Mouse (Mus musculus): Measurements from ENCODE around the gene Snrpg. TPM values are rescaled to one million over a fixed set of nuclear protein-coding genes. Genes with fewer than 3 reads are reported as not detected.
"Not testable (repeated sequence)": the region's sequence is repeated elsewhere in the genome, so short reads cannot be mapped to it uniquely, and the experiment has no call there.

Gene Snrpg
- 100 to 1,000 TPM; 222 to 235 TPM for total RNA-seq (2021)
- long read RNA-seq, experiment 1, transcript Snrpg-201 (4 exons, 1,055 nt): major isoform, 275 of 329 reads
- long read RNA-seq, experiment 1, partial matches to known transcripts: 4 of 329 reads
- long read RNA-seq, experiment 1, other reads (novel, unspliced or antisense): 49 of 329 reads
- long read RNA-seq, experiment 2, transcript Snrpg-201 (4 exons, 1,055 nt): major isoform, 207 of 227 reads
- long read RNA-seq, experiment 2, partial matches to known transcripts: 14 of 227 reads
- long read RNA-seq, experiment 2, other reads (novel, unspliced or antisense): 5 of 227 reads

GRCm38 (mm10) chr6:86370764-86371339, at the start of gene Snrpg:
TSS of gene Snrpg (plus strand) at chr6:86371304.
- DNase-seq: no peak

GRCm38 (mm10) chr6:86322031-86322563, 49.0 kb upstream of the Snrpg start:
- DNase-seq: no peak

GRCm38 (mm10) chr6:86322991-86323390, 48.1 kb upstream of the Snrpg start:
- DNase-seq: no peak

GRCm38 (mm10) chr6:86324400-86324799, 46.7 kb upstream of the Snrpg start:
- no peak for DNase-seq

- DNase-seq: no peak
Measured at GRCm38 (mm10) chr6:86325646-86326045, 45.5 kb upstream of the Snrpg start.

- DNase-seq: no peak
Measured at GRCm38 (mm10) chr6:86326866-86327265, 44.2 kb upstream of the Snrpg start.

- no peak for DNase-seq
Measured at GRCm38 (mm10) chr6:86328369-86328768, 42.7 kb upstream of the Snrpg start.

- DNase-seq: no peak
Measured at GRCm38 (mm10) chr6:86329943-86330342, 41.2 kb upstream of the Snrpg start.

- no peak for DNase-seq
Measured at GRCm38 (mm10) chr6:86335121-86335849, 35.8 kb upstream of the Snrpg start.

- no peak for DNase-seq
Measured at GRCm38 (mm10) chr6:86335860-86336259, 35.2 kb upstream of the Snrpg start.

- not testable (repeated sequence) for DNase-seq
Measured at GRCm38 (mm10) chr6:86336340-86336739, 34.8 kb upstream of the Snrpg start.

GRCm38 (mm10) chr6:86343656-86344055, 27.4 kb upstream of the Snrpg start:
- DNase-seq: no peak

GRCm38 (mm10) chr6:86346063-86346462, 25.0 kb upstream of the Snrpg start:
- no peak for DNase-seq

- DNase-seq: peak; percentile 37
Measured at GRCm38 (mm10) chr6:86349257-86349656, 21.8 kb upstream of the Snrpg start.

GRCm38 (mm10) chr6:86354948-86355347, 16.2 kb upstream of the Snrpg start:
- no peak for DNase-seq

- no peak for DNase-seq
Measured at GRCm38 (mm10) chr6:86356956-86357355, 14.1 kb upstream of the Snrpg start.

GRCm38 (mm10) chr6:86360691-86361090, 10.4 kb upstream of the Snrpg start:
- peak; percentile 53 for DNase-seq

- DNase-seq: no peak
Measured at GRCm38 (mm10) chr6:86361373-86361772, 9.7 kb upstream of the Snrpg start.

- peak; percentile 84 for DNase-seq
Measured at GRCm38 (mm10) chr6:86364442-86365141, 6.5 kb upstream of the Snrpg start.

GRCm38 (mm10) chr6:86365371-86366124, 5.6 kb upstream of the Snrpg start, which contains the start of gene Fam136a:
TSS of gene Fam136a (plus strand) at chr6:86365646.
- peak; percentile 98 for DNase-seq

- peak; percentile 89 for DNase-seq
Measured at GRCm38 (mm10) chr6:86366125-86366852, 4.8 kb upstream of the Snrpg start.

Data from adrenal gland, postnatal 10 days (tissue).